ENCODE assay signal across 10 mouse cellular contexts in genomic region chr2:157068701-157069354, GRCm38 (mm10). TPM values are rescaled to one million over a fixed set of nuclear protein-coding genes. Genes with fewer than 3 reads are reported as not detected.
A peak's percentile ranks its signal among the peaks of the same experiment; 100 is the strongest.
DNase-seq lines count a peak whose midpoint lies in the region; ATAC-seq and TF ChIP-seq lines count a peak whose summit lies in the region.
"Had no signal": no experiment of that assay in that cellular context is flagged by ENCODE, and none has a peak within 500 bp of the region (broad histone marks: within the 10 kb centered on the region; RNA-seq: fewer than 3 reads in every experiment).

No protein-coding gene starts in this region.

- no peak for ATAC-seq in heart, embryonic 14.5 days (ENCODE audit: insufficient number of reproducible peaks, insufficient read depth, low FRiP score, low read depth)
- ATAC-seq in liver, embryonic 15.5 days (ENCODE audit: insufficient read depth) = no peak
- no peak for ATAC-seq in granulocyte monocyte progenitor cell, adult 5-6 weeks (replicated peaks; ENCODE audit: poor library complexity, severe bottlenecking)
- ATAC-seq in monocyte, adult 5-6 weeks (replicated peaks; ENCODE audit: insufficient number of reproducible peaks, low FRiP score, low TSS enrichment, poor library complexity, severe bottlenecking) = no peak

- peak overlapping the region; percentile 92 to 96 for H3K27ac ChIP-seq in heart, embryonic 14.5 days (replicated peaks in 1 of 2; ENCODE audit: control insufficient read depth in 1 of 2, insufficient read depth in 1 of 2, low read depth in 2 of 2, low read length in 2 of 2)
- H3K27ac ChIP-seq in brown adipose tissue, adult 24 weeks (replicated peaks; ENCODE audit: low read depth, low read length) = peak overlapping the region; percentile 74
- peak overlapping the region; percentile 48; the same call in 1 of the 2 replicates for H3K27ac ChIP-seq in embryonic fibroblast, embryonic 13.5 days (ENCODE audit: insufficient read depth, low read length)
- H3K27ac ChIP-seq in liver, embryonic 15.5 days (replicated peaks) = 0 out of 2 replicates have a peak overlapping the region, but pooled peaks have one; percentile 29
- H3K27ac ChIP-seq: liver, embryonic 14.5 days had no signal

- H3K9ac ChIP-seq in heart, embryonic 14.5 days (ENCODE audit: low read length) = peak overlapping the region; percentile 70; the same call in 1 of the 2 replicates
- no peak overlapping the region for H3K9ac ChIP-seq in liver, embryonic 15.5 days
- H3K9ac ChIP-seq: liver, embryonic 14.5 days had no signal

- no peaks in the 10 kb centered on the region for H3K27me3 ChIP-seq in heart, embryonic 14.5 days (ENCODE audit: control insufficient read depth, insufficient read depth, low read length)
- no peaks in the 10 kb centered on the region; the same call in 1 of the 2 replicates for H3K27me3 ChIP-seq in liver, embryonic 15.5 days

- H3K4me3 ChIP-seq in heart, embryonic 14.5 days (ENCODE audit: control insufficient read depth in 1 of 2, insufficient read depth in 1 of 2, low read depth in 1 of 2, low read length in 2 of 2) = no peak overlapping the region
- H3K4me3 ChIP-seq in brown adipose tissue, adult 24 weeks (ENCODE audit: insufficient read depth, low read depth, low read length) = no peak overlapping the region
- H3K4me3 ChIP-seq in embryonic fibroblast, embryonic 13.5 days (ENCODE audit: insufficient read depth, low read length) = no peak overlapping the region
- H3K4me3 ChIP-seq in liver, embryonic 15.5 days (replicated peaks) = no peak overlapping the region

- 58% methylated on average over 14 of the region's 14 CpGs for WGBS in heart, embryonic 14.5 days
- WGBS in liver, embryonic 15.5 days (ENCODE audit: insufficient replicate concordance) = 69% methylated on average over 14 of the region's 14 CpGs

- TF ChIP-seq CTCF in embryonic fibroblast, embryonic 13.5 days (IDR thresholded peaks at IDR 0.05; ENCODE audit: borderline replicate concordance, insufficient read depth, low read length) = no peak

- no peak for DNase-seq in heart, adult 18-20 months
- DNase-seq in thymus, postnatal 14 days = no peak

- TF ChIP-seq POLR2A in embryonic fibroblast, embryonic 13.5 days (IDR thresholded peaks at IDR 0.05; ENCODE audit: low read depth, low read length) = no peak

- peak overlapping the region; percentile 45 for H3K4me2 ChIP-seq in heart, embryonic 14.5 days (ENCODE audit: low read length)
- no peak overlapping the region for H3K4me2 ChIP-seq in liver, embryonic 15.5 days

- H3K4me1 ChIP-seq in heart, embryonic 14.5 days (ENCODE audit: control insufficient read depth in 2 of 2, insufficient read depth in 2 of 2, low read length in 2 of 2) = peaks cover 80 to 99% of the 10 kb centered on the region in 2 experiments
- peaks cover 81% of the 10 kb centered on the region for H3K4me1 ChIP-seq in brown adipose tissue, adult 24 weeks (ENCODE audit: control insufficient read depth, insufficient read depth, insufficient read length, low read length)
- peaks cover 63% of the 10 kb centered on the region for H3K4me1 ChIP-seq in embryonic fibroblast, embryonic 13.5 days (ENCODE audit: control insufficient read depth, insufficient read depth, low read length)
- peaks cover 64% of the 10 kb centered on the region for H3K4me1 ChIP-seq in liver, embryonic 15.5 days (replicated peaks)

- peaks cover 12% of the 10 kb centered on the region for H3K36me3 ChIP-seq in heart, embryonic 14.5 days (ENCODE audit: control insufficient read depth, insufficient read depth, low read length)
- no peaks in the 10 kb centered on the region for H3K36me3 ChIP-seq in liver, embryonic 15.5 days (replicated peaks)
- H3K36me3 ChIP-seq: G1E had no signal

- H3K9me3 ChIP-seq in heart, embryonic 14.5 days (ENCODE audit: control insufficient read depth, low read length) = no peaks in the 10 kb centered on the region
- H3K9me3 ChIP-seq in liver, embryonic 15.5 days (replicated peaks) = no peaks in the 10 kb centered on the region
- H3K9me3 ChIP-seq: G1E had no signal

RNA-seq across cellular contexts. Expression of gene Soga1, which starts 10.2 kb away (rescaled TPM):
- polyA plus RNA-seq in heart, embryonic 14.5 days (2014; fragmentation: Nextera tagmentation; extraction: Ambion mirVana) = 4.1 and 5.0 TPM in 2 replicates
- 10 to 100 TPM; 10.4 to 11.0 TPM for total RNA-seq in heart, adult 18-20 months (2021)
- polyA plus RNA-seq in brown adipose tissue, adult 24 weeks (2012; ENCODE audit: insufficient read depth, insufficient read length, missing spikeins) = 6.0 and 6.9 TPM in 2 replicates
- polyA plus RNA-seq in embryonic fibroblast, embryonic 13.5 days (2011; ENCODE audit: insufficient read length, low read depth, missing spikeins) = 20.2 and 21.8 TPM in 2 replicates
- polyA plus RNA-seq in liver, embryonic 15.5 days (2015; fragmentation: Nextera tagmentation; extraction: Ambion mirVana) = 1.4 and 1.7 TPM in 2 replicates
- 4.4 and 5.7 TPM in 2 replicates for total RNA-seq in granulocyte monocyte progenitor cell, adult 5-6 weeks (2014; fragmentation: Nextera tagmentation)
- 2.5 TPM in 2 replicates for total RNA-seq in granulocyte monocyte progenitor cell, adult 5-6 weeks (2017)
- 0.76 to 1.5 TPM (median 0.78 TPM) in 3 replicates for total RNA-seq in monocyte, adult 5-6 weeks (2017)

RNA-seq across cellular contexts. Expression of gene Tldc2, which starts 18.0 kb away (rescaled TPM):
- not detected in 2 replicates for polyA plus RNA-seq in heart, embryonic 14.5 days (2014; fragmentation: Nextera tagmentation; extraction: Ambion mirVana)
- not detected for total RNA-seq in heart, adult 18-20 months (2021)
- not detected in 2 replicates for polyA plus RNA-seq in brown adipose tissue, adult 24 weeks (2012; ENCODE audit: insufficient read depth, insufficient read length, missing spikeins)
- not detected in 2 replicates for polyA plus RNA-seq in embryonic fibroblast, embryonic 13.5 days (2011; ENCODE audit: insufficient read length, low read depth, missing spikeins)
- not detected in 2 replicates for polyA plus RNA-seq in liver, embryonic 15.5 days (2015; fragmentation: Nextera tagmentation; extraction: Ambion mirVana)
- total RNA-seq in granulocyte monocyte progenitor cell, adult 5-6 weeks (2014; fragmentation: Nextera tagmentation) = not detected in 2 replicates
- not detected in 2 replicates for total RNA-seq in granulocyte monocyte progenitor cell, adult 5-6 weeks (2017)
- total RNA-seq in monocyte, adult 5-6 weeks (2017) = not detected in 3 replicates
- total RNA-seq: G1E had no signal
- polyA plus RNA-seq: G1E; liver, embryonic 14.5 days had no signal

Comparison
In these comparisons a context has a peak if more than half of its experiments do, and no peak if none do; other contexts are left out.
1. H3K27ac ChIP-seq: peak in every context shown above with its lines; median percentile 94 in heart, embryonic 14.5 days; 74 in brown adipose tissue, adult 24 weeks; 48 in embryonic fibroblast, embryonic 13.5 days; 29 in liver, embryonic 15.5 days.